Mouse (Mus musculus): ENCODE results near the gene Erbin. TPM values are rescaled to one million over a fixed set of nuclear protein-coding genes. Genes with fewer than 3 reads are reported as not detected.
A peak's percentile ranks its signal among the peaks of the same experiment; 100 is the strongest.

The Erbin gene
- polyA plus RNA-seq, 1 experiment from 2014 or later, result 18.7 TPM

DNA sequence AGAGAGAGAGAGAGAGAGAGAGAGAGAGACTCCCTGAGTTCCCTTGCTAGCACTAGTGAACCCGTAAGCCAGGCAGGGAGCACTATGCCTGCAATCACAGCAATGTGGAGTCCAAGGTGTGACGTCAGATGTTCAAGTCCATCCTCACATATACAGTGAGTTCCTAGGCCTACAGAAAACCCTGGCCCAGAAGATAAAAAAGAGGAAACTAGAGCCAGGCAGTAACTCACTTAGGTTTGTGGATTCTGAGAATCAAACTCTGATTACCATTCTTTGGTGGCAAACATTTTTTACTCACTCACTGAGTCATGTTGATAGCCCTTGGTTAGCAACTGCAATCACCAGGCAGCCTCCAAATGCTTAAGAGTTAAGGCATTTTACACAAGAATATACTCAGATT lies 72.7 kb downstream of the Erbin start:
- H3K4me2 ChIP-seq (replicated peaks), result no peak overlapping the region
- 84% methylated on average over 2 of the region's 2 CpGs for WGBS
- no peak for ATAC-seq

DNA sequence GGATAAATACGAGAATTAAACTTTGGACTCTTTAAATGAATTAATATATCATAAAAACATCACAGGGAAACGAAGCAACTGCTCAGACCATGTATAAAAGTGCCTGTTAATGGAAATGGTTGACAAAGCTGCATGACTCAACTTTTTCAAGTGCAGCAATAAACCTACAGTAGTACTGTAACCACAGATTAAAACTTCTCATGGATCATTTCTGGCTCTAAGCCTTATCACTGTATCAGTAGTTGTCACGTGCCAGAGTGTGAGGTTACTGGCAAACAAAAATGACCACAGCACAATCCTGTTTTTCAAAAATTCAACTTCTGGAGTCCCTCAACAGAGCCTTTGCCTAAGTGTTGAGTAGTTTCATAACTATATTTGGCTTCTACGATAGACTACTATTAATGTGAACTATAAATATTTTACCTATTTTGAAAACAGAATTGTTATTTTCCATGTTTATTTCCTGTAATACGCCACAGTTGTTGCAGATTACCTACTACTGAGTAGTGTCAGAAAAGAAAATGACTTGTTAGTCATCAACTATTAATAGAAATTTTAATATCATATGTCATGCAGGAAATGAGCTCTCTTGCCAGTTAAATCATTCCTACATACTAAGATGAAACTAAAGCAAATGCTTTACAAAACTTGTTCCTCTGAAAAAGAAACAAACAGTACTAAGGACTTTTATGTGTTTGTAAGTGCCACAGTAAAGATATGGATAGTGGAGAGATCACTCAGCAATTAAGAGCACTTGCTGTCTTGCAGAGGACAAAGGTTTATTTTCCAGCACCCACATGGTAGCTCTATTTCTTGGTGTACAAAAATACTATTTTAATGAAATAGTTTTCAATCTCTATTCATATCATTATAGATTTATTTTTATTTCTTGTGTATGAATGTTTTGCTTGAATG lies 78.8 kb downstream of the Erbin start:
- Histone ChIP-seq H3K36me3 (peaks cover 24% of the 10 kb centered on the region; the same call in 1 of the 2 replicates), H3K9me3 (no peaks in the 10 kb centered on the region), H3K9ac (no peak overlapping the region), H3K27me3 (replicated peaks) (no peaks in the 10 kb centered on the region), H3K4me1 (replicated peaks) (no peaks in the 10 kb centered on the region), H3K4me2 (replicated peaks) (no peak overlapping the region), H3K27ac (no peak overlapping the region), H3K4me3 (replicated peaks) (no peak overlapping the region)
- peak; percentile 73 for ATAC-seq
- WGBS, result 86% methylated on average over 5 of the region's 5 CpGs

More for the DNA sequence above, 72.7 kb downstream of the Erbin start:
- no peaks in the 10 kb centered on the region for H3K4me1 ChIP-seq (replicated peaks)
- no peaks in the 10 kb centered on the region for H3K9me3 ChIP-seq
- no peaks in the 10 kb centered on the region for H3K27me3 ChIP-seq (replicated peaks)
- H3K4me3 ChIP-seq (replicated peaks), result no peak overlapping the region
- H3K36me3 ChIP-seq, result 0 out of 2 replicates have a peak, but pooled peaks cover 2% of the 10 kb centered on the region
- no peak overlapping the region for H3K9ac ChIP-seq
- H3K27ac ChIP-seq, result no peak overlapping the region

DNA sequence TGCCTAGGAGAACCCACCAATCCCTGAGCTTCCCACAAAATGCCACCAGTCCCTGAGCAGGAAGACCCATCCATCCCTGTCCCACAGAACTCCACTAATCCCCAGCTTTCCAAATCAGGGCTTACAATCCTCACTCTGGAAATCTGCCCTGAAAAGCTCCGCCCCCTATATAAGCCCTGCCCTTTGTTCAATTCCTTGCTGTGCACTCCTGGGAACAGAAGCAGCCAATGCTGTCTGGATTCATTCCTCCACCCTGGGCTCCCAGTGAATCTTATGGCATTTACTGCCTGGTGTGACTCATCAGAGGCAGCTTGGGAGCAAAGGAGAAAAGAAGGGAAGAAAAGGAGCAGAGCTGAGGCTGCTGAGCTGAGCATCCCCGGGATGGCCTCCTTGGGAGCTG lies 81.7 kb downstream of the Erbin start:
- peaks cover 36% of the 10 kb centered on the region; the same call in 1 of the 2 replicates for H3K36me3 ChIP-seq
- peak; percentile 78 for ATAC-seq

DNA sequence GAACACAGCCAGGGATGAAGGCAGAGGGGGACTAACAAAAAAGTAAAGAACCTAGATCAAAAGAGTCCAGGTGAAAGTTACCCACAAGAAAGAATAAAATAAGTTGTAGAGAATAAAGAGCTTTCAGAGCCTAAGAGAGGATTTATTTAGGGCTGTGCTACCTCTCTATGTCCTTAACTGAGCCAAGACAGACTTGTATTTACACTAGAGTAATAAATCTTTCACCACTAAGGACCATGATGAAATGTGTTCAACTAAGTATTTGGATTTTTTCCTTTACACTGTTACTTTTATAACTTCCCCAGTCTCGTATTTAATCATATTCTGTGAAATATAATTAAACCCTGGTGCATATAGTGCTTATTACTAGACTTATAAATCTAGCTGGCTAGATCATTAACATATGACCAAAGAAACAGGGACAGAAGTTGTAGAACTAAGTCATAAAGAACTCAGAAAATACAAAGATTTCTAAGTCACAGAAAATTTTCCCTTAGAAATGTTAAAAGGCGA lies 90.6 kb downstream of the Erbin start:
- ATAC-seq, result no peak
- Histone ChIP-seq H3K27me3 (replicated peaks) (no peaks in the 10 kb centered on the region), H3K4me2 (replicated peaks) (no peak overlapping the region), H3K9ac (no peak overlapping the region), H3K4me1 (replicated peaks) (no peaks in the 10 kb centered on the region), H3K9me3 (no peaks in the 10 kb centered on the region), H3K4me3 (replicated peaks) (no peak overlapping the region), H3K27ac (no peak overlapping the region), H3K36me3 (peaks cover 16% of the 10 kb centered on the region)
- 60% methylated on average over 2 of the region's 2 CpGs for WGBS

More for the DNA sequence above, 81.7 kb downstream of the Erbin start:
- no peaks in the 10 kb centered on the region for H3K9me3 ChIP-seq
- H3K4me1 ChIP-seq (replicated peaks), result no peaks in the 10 kb centered on the region
- no peak overlapping the region for H3K4me3 ChIP-seq (replicated peaks)
- H3K27ac ChIP-seq, result no peak overlapping the region
- no peak overlapping the region for H3K9ac ChIP-seq
- 88% methylated on average over 2 of the region's 2 CpGs for WGBS
- H3K4me2 ChIP-seq (replicated peaks), result no peak overlapping the region
- H3K27me3 ChIP-seq (replicated peaks), result no peaks in the 10 kb centered on the region

DNA sequence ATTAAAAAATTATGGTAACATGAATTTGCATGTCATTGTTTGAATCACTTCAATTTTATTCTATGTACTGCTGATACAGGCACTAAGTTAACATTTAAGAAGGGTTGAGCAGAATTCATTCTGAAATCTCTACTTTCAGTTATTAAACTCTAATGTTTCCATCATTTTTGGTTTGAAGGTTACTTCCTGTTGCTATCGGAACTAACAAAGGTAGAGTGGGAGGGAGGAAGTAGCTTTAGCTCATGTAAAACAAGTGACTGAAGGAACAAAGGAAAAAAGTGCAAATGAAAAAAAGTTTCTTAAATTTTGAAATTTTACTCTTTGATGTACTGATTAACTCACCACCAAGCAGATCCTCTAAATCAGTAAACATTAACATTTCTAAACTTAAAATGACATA lies 98.0 kb downstream of the Erbin start:
- Histone ChIP-seq H3K27ac (no peak overlapping the region), H3K4me2 (replicated peaks) (no peak overlapping the region), H3K4me1 (replicated peaks) (no peaks in the 10 kb centered on the region), H3K36me3 (0 out of 2 replicates have a peak, but pooled peaks cover 4% of the 10 kb centered on the region), H3K9me3 (no peaks in the 10 kb centered on the region), H3K4me3 (replicated peaks) (no peak overlapping the region), H3K9ac (no peak overlapping the region), H3K27me3 (replicated peaks) (no peaks in the 10 kb centered on the region)
- WGBS, result 88% methylated on average over 1 of the region's 1 CpGs
- ATAC-seq, result no peak

DNA sequence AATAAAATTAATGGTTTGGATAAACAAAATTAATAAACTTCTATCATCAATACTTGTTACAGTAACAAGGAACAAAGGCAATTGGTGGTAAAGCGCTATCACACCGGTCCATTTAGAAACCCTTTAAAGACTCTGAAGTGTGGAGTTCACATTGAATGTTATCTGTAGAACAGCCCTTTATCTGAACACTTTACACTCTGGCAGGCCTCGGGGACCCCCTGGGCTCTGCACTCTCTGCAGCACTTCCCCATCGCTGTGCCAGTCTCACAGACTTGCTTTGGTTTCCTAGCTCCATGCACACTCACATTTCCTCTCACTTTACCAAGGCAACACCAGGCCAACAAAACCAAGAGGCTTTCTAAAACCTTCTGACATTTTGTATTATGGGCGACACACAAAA lies 100.9 kb downstream of the Erbin start:
- 0 out of 2 replicates have a peak, but pooled peaks cover 4% of the 10 kb centered on the region for H3K36me3 ChIP-seq
- H3K27ac ChIP-seq, result no peak overlapping the region
- H3K9me3 ChIP-seq, result no peaks in the 10 kb centered on the region
- no peak overlapping the region for H3K9ac ChIP-seq
- H3K4me2 ChIP-seq (replicated peaks), result no peak overlapping the region
- no peaks in the 10 kb centered on the region for H3K4me1 ChIP-seq (replicated peaks)
- H3K27me3 ChIP-seq (replicated peaks), result no peaks in the 10 kb centered on the region
- no peak for ATAC-seq
- H3K4me3 ChIP-seq (replicated peaks), result no peak overlapping the region
- WGBS, result 81% methylated on average over 5 of the region's 5 CpGs

DNA sequence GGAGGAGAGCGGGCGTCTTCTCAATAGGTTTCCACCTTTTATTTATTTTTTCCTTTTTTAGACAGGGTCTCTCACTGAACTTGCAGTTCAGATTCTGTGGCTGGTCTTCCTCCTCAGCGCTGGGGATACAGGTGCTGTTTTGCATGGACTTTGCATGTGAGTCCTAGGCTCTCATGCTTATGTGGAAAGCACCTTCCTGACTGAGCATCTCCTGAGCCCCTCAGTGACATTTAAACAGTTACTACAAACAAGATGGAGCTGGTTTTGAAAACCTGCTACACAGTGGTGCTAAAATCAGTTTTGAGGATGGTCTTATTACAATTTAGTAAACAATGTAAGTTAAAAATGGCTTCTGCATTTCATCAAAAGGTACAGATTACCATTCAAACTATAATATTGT lies 102.4 kb downstream of the Erbin start:
- H3K36me3 ChIP-seq, result 0 out of 2 replicates have a peak, but pooled peaks cover 4% of the 10 kb centered on the region
- no peak for ATAC-seq
- 89% methylated on average over 3 of the region's 3 CpGs for WGBS

DNA sequence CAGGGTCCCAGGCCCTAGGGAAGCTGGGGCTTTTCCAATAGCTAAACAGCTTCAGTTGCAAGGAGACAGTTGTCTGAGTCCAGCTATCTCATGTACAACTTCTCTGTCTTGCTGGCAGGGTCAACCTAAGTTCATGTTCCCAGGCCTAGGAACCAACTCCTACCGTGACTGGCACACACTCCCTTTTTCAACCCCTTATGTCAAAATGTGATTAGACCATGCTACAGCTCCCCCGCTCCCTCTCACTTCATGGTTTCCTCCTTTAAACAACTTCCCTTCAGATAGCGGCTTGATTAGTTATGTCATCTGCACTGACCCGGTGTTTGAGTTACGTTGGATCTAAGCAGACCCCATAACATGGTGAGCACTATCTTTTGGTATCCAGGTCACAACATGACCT lies 112.8 kb downstream of the Erbin start:
- WGBS, result 65% methylated on average over 5 of the region's 5 CpGs
- Histone ChIP-seq H3K4me1 (replicated peaks) (no peaks in the 10 kb centered on the region; the same call in 1 of the 2 replicates), H3K4me2 (replicated peaks) (no peak overlapping the region), H3K27me3 (replicated peaks) (no peaks in the 10 kb centered on the region), H3K4me3 (replicated peaks) (no peak overlapping the region), H3K36me3 (0 out of 2 replicates have a peak, but pooled peaks cover 2% of the 10 kb centered on the region), H3K9me3 (no peaks in the 10 kb centered on the region), H3K9ac (no peak overlapping the region), H3K27ac (no peak overlapping the region)
- ATAC-seq, result 0 out of 2 replicates have a peak, but pooled peaks have one; percentile 17

More for the DNA sequence above, 102.4 kb downstream of the Erbin start:
- Histone ChIP-seq H3K9me3 (no peaks in the 10 kb centered on the region), H3K4me2 (replicated peaks) (no peak overlapping the region), H3K4me1 (replicated peaks) (no peaks in the 10 kb centered on the region), H3K4me3 (replicated peaks) (no peak overlapping the region), H3K27ac (no peak overlapping the region), H3K27me3 (replicated peaks) (no peaks in the 10 kb centered on the region), H3K9ac (no peak overlapping the region)

DNA sequence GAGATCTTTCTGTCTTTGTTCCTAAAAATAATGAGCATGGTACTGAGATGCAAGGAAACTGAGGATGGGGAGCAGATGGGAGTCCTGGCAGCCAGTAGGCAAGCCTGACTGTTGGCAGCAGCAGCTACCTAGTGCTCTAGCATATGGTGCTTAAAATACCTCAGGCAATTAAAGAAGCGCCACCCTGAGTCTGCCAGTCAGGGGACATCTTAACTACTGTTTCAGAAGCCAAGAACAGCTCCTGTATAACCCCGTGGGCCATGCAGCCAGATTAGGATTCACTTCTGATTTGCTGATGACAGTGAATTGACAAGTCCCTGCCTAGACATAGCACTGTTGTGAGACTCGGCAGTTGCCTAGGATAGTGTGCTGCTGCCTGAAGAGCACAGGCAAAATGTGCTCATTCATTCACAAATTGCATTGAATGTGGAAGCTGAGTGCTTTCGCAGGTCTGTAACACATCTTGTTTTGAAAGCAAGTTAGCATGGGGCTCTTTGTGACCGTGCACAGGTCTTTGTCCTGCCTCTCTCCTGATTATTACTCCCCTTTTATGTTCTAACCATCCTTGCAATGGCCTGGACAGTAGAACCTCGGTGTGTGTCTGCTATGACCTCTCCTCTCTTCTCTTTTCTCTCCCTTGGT lies 114.0 kb downstream of the Erbin start:
- H3K4me3 ChIP-seq (replicated peaks), result no peak overlapping the region
- no peak for ATAC-seq
- H3K9me3 ChIP-seq, result no peaks in the 10 kb centered on the region
- H3K4me1 ChIP-seq (replicated peaks), result no peaks in the 10 kb centered on the region; the same call in 1 of the 2 replicates
- H3K36me3 ChIP-seq, result 0 out of 2 replicates have a peak, but pooled peaks cover 2% of the 10 kb centered on the region
- no peak overlapping the region for H3K9ac ChIP-seq
- 62% methylated on average over 6 of the region's 6 CpGs for WGBS
- no peak overlapping the region for H3K27ac ChIP-seq
- no peaks in the 10 kb centered on the region for H3K27me3 ChIP-seq (replicated peaks)
- no peak overlapping the region for H3K4me2 ChIP-seq (replicated peaks)

DNA sequence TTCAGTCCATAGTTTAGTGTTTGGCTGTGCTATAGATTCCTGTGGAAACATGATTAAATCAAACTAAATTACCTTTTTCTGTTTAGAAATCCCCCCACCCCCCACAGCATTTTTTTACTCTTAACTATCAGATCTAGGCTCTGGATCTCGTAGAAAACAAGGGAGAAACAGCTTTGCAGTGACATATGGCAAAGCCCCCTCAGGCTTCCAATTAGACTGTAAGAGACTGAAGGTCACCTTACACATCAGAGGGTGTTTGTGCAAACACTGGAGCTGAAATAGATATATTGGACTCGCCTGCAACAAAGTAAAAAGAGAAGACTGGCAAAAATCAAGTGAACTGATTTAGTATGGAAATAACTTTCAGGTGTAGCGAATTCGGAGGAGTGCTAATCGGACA lies 116.6 kb downstream of the Erbin start:
- H3K36me3 ChIP-seq, result no peaks in the 10 kb centered on the region
- H3K27ac ChIP-seq, result no peak overlapping the region
- H3K27me3 ChIP-seq (replicated peaks), result no peaks in the 10 kb centered on the region
- H3K4me3 ChIP-seq (replicated peaks), result no peak overlapping the region
- H3K9me3 ChIP-seq, result no peaks in the 10 kb centered on the region
- H3K4me2 ChIP-seq (replicated peaks), result no peak overlapping the region
- no peak for ATAC-seq
- 73% methylated on average over 5 of the region's 5 CpGs for WGBS
- H3K9ac ChIP-seq, result no peak overlapping the region
- H3K4me1 ChIP-seq (replicated peaks), result no peaks in the 10 kb centered on the region; the same call in 1 of the 2 replicates

DNA sequence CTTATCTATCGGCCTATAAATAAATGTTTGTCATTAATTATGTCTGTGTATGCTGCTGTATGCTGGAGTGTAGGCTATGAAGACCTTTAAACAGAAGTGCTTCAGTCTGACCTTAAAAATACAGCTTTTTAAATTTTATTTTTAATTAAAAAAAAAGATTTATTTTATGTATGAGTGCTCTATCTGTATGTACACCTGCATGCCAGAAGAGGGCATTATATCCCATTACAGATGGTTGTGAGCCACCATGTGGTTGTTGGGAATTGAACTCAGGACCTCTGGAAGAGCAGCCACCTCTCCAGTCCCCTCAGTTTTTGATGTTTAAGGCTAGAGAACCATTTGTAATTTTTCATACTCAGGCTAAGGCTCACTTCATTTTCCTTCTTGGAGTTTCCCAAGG lies 119.3 kb downstream of the Erbin start:
- no peak for ATAC-seq
- Histone ChIP-seq H3K9ac (no peak overlapping the region), H3K4me2 (replicated peaks) (no peak overlapping the region), H3K4me3 (replicated peaks) (no peak overlapping the region), H3K9me3 (no peaks in the 10 kb centered on the region), H3K36me3 (no peaks in the 10 kb centered on the region), H3K27me3 (replicated peaks) (no peaks in the 10 kb centered on the region), H3K27ac (no peak overlapping the region), H3K4me1 (replicated peaks) (no peaks in the 10 kb centered on the region)
- WGBS, result 80% methylated on average over 1 of the region's 1 CpGs
